Mouse (Mus musculus) embryonic facial prominence, embryonic 14.5 days (tissue): ENCODE results near the gene Slc15a1. TPM values are rescaled to one million over a fixed set of nuclear protein-coding genes. Genes with fewer than 3 reads are reported as not detected.

ENCODE experiments used
- ATAC-seq: fragments of 200-750 bp; cut with Nextera tagmentation; 2 replicates; pipeline ENCODE4 v1.8.0; 2017; ENCODE audit warnings: low read depth, moderate number of reproducible peaks, moderate TSS enrichment
- DNase-seq: peaks from one replicate; pipeline ENCODE4 v3.0.0-alpha.2; 2015; ENCODE audit warnings: low spot score
- H3K27ac ChIP-seq: fragments of 300-500 bp; sonication (generic); replicated peaks from 2 replicates; pipeline ENCODE4 v1.5.1; 2014; ENCODE audit warnings: low read depth, mild to moderate bottlenecking, low read length, moderate library complexity
- H3K27me3 ChIP-seq: fragments of 300-500 bp; sonication (generic); replicated peaks from 2 replicates; pipeline ENCODE4 v1.6.1; 2014; ENCODE audit warnings: low read length; ENCODE audit not compliant: control insufficient read depth, insufficient read depth
- H3K36me3 ChIP-seq: fragments of 300-500 bp; sonication (generic); 2 replicates; pipeline ENCODE4 v1.6.1; 2014; ENCODE audit warnings: low read length, mixed read lengths; ENCODE audit not compliant: control insufficient read depth, insufficient read depth
- H3K4me1 ChIP-seq: fragments of 300-500 bp; sonication (generic); 2 replicates; pipeline ENCODE4 v1.6.1; 2014; ENCODE audit warnings: antibody characterized with exemption, low read length; ENCODE audit not compliant: control insufficient read depth, insufficient read depth
- H3K4me2 ChIP-seq: fragments of 300-500 bp; sonication (generic); 2 replicates; pipeline ENCODE4 v1.6.1; 2014; ENCODE audit warnings: low read depth, mild to moderate bottlenecking, low read length, moderate library complexity, mixed read lengths
- H3K4me3 ChIP-seq: fragments of 300-500 bp; sonication (generic); 2 replicates; pipeline ENCODE4 v1.5.1; 2014; ENCODE audit warnings: low read depth, mild to moderate bottlenecking, low read length
- H3K9ac ChIP-seq: fragments of 300-500 bp; sonication (generic); 2 replicates; pipeline ENCODE4 v1.6.1; 2014; ENCODE audit warnings: low read depth, mild to moderate bottlenecking, low read length, moderate library complexity, mixed read lengths
- H3K9me3 ChIP-seq: fragments of 300-500 bp; sonication (generic); 2 replicates; pipeline ENCODE4 v1.6.1; 2016; ENCODE audit warnings: low read length; ENCODE audit not compliant: control insufficient read depth
- WGBS: fragments of 180-500 bp; shearing (Covaris S2); extraction: QIAGEN DNeasy Blood & Tissue Kit; methylation state at CpG from one replicate; pipeline ENCODE4 v1.1.7; 2014; 5-methylcytosine and 5-hydroxymethylcytosine counted together
- polyA plus RNA-seq: library from polyadenylated mRNA; unstranded; fragments of >200 nt; fragmentation: Nextera tagmentation; extraction: Ambion mirVana; gene quantifications from 2 replicates; pipeline ENCODE4 v1.2.1, GENCODE M21; 2014

The Slc15a1 gene
- polyA plus RNA-seq, 1 experiment from 2014 or later = 0.54 TPM

GRCm38 (mm10) chr14:121500577-121500976, 4.5 kb downstream of the Slc15a1 start:
- no peak for DNase-seq
- no peak overlapping the region for H3K27ac ChIP-seq
- no peak overlapping the region for H3K4me3 ChIP-seq
- no peak overlapping the region for H3K4me2 ChIP-seq
- peaks cover 22% of the 10 kb centered on the region for H3K27me3 ChIP-seq
- no peaks in the 10 kb centered on the region for H3K9me3 ChIP-seq
- H3K4me1 ChIP-seq = no peaks in the 10 kb centered on the region
- H3K36me3 ChIP-seq = no peaks in the 10 kb centered on the region
- ATAC-seq = no peak
- H3K9ac ChIP-seq = no peak overlapping the region
- 81% methylated on average over 2 of the region's 2 CpGs for WGBS

- Histone ChIP-seq H3K4me1 (no peaks in the 10 kb centered on the region), H3K27ac (no peak overlapping the region), H3K36me3 (no peaks in the 10 kb centered on the region), H3K9me3 (no peaks in the 10 kb centered on the region), H3K4me2 (no peak overlapping the region), H3K27me3 (peaks cover 14% of the 10 kb centered on the region), H3K9ac (no peak overlapping the region), H3K4me3 (no peak overlapping the region)
- ATAC-seq (no peak), DNase-seq (no peak)
- WGBS = 35% methylated on average over 1 of the region's 1 CpGs
Measured at GRCm38 (mm10) chr14:121499769-121500168, 5.3 kb downstream of the Slc15a1 start.

GRCm38 (mm10) chr14:121497800-121498199, 7.3 kb downstream of the Slc15a1 start:
- Histone ChIP-seq H3K4me1 (0 out of 2 replicates have a peak, but pooled peaks cover under 1% of the 10 kb centered on the region), H3K9ac (no peak overlapping the region), H3K4me3 (no peak overlapping the region), H3K27me3 (no peaks in the 10 kb centered on the region), H3K36me3 (no peaks in the 10 kb centered on the region), H3K9me3 (no peaks in the 10 kb centered on the region), H3K4me2 (no peak overlapping the region), H3K27ac (no peak overlapping the region)
- ATAC-seq (no peak), DNase-seq (no peak)
- WGBS = 86% methylated on average over 1 of the region's 1 CpGs

- Histone ChIP-seq H3K9me3 (no peaks in the 10 kb centered on the region), H3K9ac (no peak overlapping the region), H3K27ac (no peak overlapping the region), H3K36me3 (no peaks in the 10 kb centered on the region), H3K27me3 (no peaks in the 10 kb centered on the region), H3K4me1 (peaks cover 8% of the 10 kb centered on the region), H3K4me3 (no peak overlapping the region), H3K4me2 (no peak overlapping the region)
- 78% methylated on average over 4 of the region's 4 CpGs for WGBS
- ATAC-seq (no peak), DNase-seq (no peak)
Measured at GRCm38 (mm10) chr14:121495741-121496140, 9.3 kb downstream of the Slc15a1 start.

GRCm38 (mm10) chr14:121495120-121495519, 9.9 kb downstream of the Slc15a1 start:
- no peak overlapping the region for H3K9ac ChIP-seq
- no peak overlapping the region for H3K4me3 ChIP-seq
- H3K27me3 ChIP-seq = no peaks in the 10 kb centered on the region
- WGBS = 77% methylated on average over 2 of the region's 2 CpGs
- no peaks in the 10 kb centered on the region for H3K36me3 ChIP-seq
- no peak overlapping the region for H3K4me2 ChIP-seq
- ATAC-seq = no peak
- H3K9me3 ChIP-seq = no peaks in the 10 kb centered on the region
- no peak for DNase-seq
- H3K4me1 ChIP-seq = peaks cover 8% of the 10 kb centered on the region
- H3K27ac ChIP-seq = no peak overlapping the region

DNA sequence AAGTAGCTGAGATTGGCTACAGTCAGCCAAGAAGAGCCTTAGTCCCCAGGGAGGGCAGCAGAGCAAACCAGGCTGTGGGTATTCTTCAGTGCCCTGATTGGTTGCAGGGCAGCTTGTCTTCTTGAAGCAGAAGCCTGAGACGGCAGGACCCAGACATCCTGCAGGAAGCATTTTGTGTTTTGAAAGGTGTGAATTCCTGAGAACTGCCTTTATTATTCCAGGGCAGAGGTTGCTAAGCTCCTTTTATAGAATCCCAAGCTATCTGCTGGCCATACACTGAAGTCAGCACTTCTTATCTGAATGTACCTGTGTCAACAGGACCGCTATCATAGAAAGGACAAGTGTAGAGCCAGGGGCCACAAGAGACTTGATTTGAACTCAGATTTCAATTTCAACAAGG, 10.8 kb downstream of the Slc15a1 start:
- Histone ChIP-seq H3K4me3 (no peak overlapping the region), H3K4me2 (no peak overlapping the region)
- WGBS = 55% methylated on average over 2 of the region's 2 CpGs

DNA sequence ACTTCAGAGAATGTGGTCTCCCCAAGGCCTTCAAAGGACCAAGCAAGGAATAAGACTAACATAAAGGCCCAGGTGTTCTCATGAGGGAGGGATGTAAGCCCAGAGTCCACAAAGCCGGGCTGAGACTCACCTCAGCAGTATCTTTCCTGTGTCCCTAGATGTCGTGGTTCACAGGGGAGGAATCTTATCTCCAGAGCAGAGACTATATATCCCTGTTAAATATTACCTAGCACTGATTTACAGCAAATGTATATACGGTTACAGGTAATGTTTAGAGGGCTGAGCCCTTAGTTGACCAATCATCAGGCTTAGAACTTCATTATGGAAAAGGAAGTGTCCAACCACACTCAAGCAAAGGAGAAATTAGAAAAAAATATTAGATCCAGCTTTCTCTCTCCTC, 11.3 kb downstream of the Slc15a1 start:
- peaks cover 8% of the 10 kb centered on the region for H3K4me1 ChIP-seq
- H3K36me3 ChIP-seq = no peaks in the 10 kb centered on the region
- H3K9ac ChIP-seq = no peak overlapping the region
- no peak overlapping the region for H3K27ac ChIP-seq
- ATAC-seq = no peak
- no peak overlapping the region for H3K4me2 ChIP-seq
- no peaks in the 10 kb centered on the region for H3K9me3 ChIP-seq
- DNase-seq = no peak
- WGBS = 70% methylated on average over 3 of the region's 3 CpGs
- H3K4me3 ChIP-seq = no peak overlapping the region
- no peaks in the 10 kb centered on the region for H3K27me3 ChIP-seq

More for the DNA sequence above, 10.8 kb downstream of the Slc15a1 start:
- H3K9me3 ChIP-seq = no peaks in the 10 kb centered on the region
- H3K27me3 ChIP-seq = no peaks in the 10 kb centered on the region
- H3K4me1 ChIP-seq = peaks cover 8% of the 10 kb centered on the region
- ATAC-seq = no peak
- no peak overlapping the region for H3K27ac ChIP-seq
- no peak for DNase-seq
- H3K36me3 ChIP-seq = no peaks in the 10 kb centered on the region
- no peak overlapping the region for H3K9ac ChIP-seq

DNA sequence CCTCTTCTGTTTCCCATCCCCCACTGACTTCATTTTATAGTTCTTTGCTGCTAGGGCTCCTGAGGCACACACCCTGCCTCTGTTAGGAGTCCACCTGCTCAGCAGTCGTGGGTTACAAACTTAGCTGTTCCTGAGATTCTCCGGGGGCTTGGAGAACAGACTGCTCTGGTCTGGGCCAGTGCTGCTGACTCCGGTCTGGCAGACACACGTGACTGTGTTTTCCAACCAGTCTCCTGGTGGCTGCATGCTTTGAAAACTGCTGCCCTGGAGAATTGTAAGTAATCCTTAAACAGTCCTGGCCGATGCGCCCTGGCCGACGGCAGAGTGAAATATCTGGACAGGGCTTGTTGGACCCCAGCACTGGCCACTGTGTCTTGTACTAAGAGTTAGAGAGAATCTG, 12.7 kb downstream of the Slc15a1 start:
- no peak overlapping the region for H3K27ac ChIP-seq
- H3K4me2 ChIP-seq = no peak overlapping the region
- H3K36me3 ChIP-seq = no peaks in the 10 kb centered on the region
- no peaks in the 10 kb centered on the region for H3K27me3 ChIP-seq
- H3K9ac ChIP-seq = peak overlapping the region; percentile 22; the same call in 1 of the 2 replicates
- ATAC-seq (peak; percentile 65), DNase-seq (peak; percentile 7)
- no peaks in the 10 kb centered on the region for H3K9me3 ChIP-seq
- WGBS = 37% methylated on average over 8 of the region's 8 CpGs
- no peak overlapping the region for H3K4me3 ChIP-seq
- H3K4me1 ChIP-seq = peaks cover 8% of the 10 kb centered on the region

DNA sequence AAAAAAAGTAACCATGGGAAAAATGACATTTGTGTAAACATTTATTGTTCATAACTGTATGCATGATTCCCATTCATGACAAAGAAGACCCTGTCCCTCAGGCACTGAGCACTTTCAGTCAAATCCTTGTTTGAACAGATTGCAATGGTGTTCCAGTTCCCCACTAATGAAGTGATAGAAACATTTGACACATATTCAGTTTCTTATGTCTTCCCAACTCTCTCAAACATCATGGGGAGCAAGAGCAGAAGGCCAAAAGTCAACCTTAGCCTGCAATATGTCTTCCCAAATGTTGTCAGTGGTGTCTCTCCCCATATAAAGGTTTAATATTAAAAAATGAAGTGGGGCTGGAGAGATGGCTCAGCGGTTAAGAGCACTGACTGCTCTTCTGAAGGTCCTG, 19.3 kb downstream of the Slc15a1 start:
- no peaks in the 10 kb centered on the region for H3K4me1 ChIP-seq
- 79% methylated on average over 1 of the region's 1 CpGs for WGBS
- DNase-seq (no peak), ATAC-seq (no peak)
- H3K4me3 ChIP-seq = no peak overlapping the region
- H3K9me3 ChIP-seq = no peaks in the 10 kb centered on the region
- H3K36me3 ChIP-seq = no peaks in the 10 kb centered on the region
- no peak overlapping the region for H3K4me2 ChIP-seq
- no peak overlapping the region for H3K9ac ChIP-seq
- no peaks in the 10 kb centered on the region for H3K27me3 ChIP-seq
- no peak overlapping the region for H3K27ac ChIP-seq
